Mouse (Mus musculus) thymus, postnatal 25 days (tissue): ENCODE measurements at regions not wholly inside any gene's neighbourhood (a gene's known extent, or its start where the extent isn't known, plus 50 kb on each side); places are given as distances from the start of the nearest gene placed in this dataset.

Experiments
- DNase-seq: peaks from one replicate; pipeline ENCODE4 v3.0.0; 2022

DNA sequence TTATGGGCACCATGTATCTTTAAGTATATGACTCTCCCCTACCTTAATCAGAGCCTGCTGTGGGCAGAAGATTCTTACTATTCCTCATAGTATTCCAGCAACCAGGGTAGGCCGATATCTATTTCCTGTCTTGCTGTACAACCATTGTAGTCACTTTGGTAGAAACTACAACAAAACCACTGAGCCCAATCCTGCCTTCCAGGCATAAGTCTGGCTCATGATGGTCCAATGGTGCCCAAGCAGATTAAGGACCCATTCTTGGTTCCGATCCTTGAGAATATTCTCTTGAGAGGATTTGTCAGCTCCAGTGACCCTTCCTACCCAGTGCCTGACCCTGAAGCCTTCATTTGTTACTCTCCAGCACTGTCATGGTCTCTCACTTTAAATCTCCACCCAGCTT, 102.9 kb upstream of the Mylip start:
- no peak for DNase-seq

DNA sequence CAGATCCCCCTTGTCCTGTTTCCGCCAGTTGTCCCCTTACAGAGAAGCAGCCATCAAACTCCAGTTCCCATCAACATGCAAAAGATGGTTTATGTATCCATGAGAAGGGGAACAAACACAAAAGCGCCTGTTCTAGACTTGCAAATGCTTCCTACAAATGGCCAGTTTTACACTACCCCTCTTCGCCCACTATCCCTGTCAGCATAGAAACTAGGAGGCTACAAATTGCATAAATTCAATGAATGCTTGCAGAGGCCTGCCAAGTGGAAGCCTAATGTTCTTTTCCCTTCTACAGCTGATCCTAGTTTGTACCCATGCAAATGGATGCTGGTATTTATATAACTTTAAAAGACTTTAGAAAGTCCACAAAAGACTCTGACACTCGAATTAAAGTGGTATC, 102.3 kb upstream of the Mylip start:
- DNase-seq = no peak

DNA sequence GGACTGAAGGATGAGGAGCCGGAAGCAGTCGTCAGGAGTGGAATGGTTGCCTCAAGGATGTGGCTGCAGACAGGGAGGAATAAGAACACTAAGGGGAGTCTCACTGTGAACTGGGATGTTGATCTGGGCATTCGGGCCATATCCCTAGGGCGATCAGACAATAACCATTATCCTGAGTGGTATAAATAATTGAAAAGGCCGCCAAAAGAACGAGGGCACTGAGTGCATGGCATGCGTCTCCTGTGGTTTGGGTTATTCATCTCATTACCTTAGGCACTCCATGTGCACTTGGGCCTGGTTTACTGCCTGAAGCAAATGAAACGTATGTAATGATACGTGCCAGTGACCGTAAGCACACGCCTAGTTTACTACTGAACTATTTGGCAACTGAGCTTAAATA, 99.6 kb upstream of the Mylip start:
- DNase-seq = no peak

DNA sequence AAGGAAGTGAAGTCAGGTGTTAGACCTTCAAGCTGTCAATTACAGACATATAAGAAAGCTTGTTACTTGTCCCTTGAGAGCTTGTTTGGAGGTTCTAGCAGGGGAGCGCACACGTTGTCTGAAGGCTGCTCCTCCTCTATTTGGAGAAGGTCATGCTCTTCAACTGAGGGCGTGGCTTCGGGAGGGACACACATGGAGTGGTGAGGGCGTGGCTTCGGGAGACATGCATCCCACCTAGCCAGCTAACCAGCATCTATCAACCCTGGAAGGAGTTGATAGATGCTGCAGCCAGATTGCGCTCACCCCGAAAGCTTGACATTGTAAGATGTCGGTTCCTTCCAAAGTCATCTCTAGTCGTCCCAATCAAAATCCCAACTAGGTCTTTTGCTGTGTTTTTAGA, 94.9 kb upstream of the Mylip start:
- DNase-seq = no peak

DNA sequence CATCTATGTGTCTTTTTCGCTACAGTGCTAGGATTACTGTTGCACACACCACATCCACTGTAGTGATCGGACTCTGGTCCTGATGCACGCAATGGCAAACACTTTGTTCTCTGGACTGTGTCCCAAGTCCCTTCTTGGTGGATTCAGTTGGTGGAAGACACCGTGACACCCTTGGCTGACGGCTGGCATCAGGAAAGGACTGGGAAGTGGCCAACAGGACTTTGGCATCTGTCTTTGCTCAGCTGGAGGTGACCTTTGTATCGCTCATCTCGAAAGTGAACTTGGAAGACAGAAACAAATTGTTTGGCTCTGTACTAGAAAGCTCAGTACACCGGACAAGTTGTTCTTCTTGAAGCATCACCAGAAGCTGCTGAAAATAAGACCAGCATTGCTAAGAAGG, 88.9 kb upstream of the Mylip start:
- DNase-seq = no peak

DNA sequence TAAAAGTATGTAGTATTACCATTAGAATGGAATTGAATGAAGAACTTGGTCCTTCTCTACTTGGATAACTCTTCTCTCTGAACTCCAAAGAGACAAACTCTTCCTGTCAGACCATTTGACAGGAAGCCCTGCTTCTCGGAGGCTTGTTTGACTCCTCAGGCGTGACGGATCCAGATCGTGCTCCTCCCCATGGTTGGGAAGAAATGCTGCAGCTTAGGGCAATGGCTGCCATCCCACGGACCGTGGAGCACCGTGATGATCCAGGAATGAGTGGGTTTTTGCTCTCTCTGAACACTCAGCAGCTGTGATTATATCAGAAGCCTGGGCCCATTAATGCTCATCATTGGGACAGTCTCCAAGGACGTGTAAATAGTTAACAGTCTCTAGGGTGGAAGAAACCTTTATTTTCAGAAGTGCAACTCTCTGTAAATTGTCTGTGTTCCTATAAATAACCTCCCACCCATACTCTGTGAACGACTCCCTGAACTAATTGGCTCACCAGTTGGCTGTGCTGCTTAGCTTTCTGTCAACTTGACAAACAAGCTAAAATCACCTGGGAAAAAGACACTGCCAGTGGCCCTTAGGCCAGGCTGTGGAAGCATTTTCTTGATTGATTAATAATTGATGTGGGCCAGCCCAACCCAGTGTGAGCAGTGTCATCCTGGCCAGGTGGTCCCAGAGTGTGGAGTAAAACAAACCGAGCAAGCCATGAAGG, 88.2 kb upstream of the Mylip start:
- DNase-seq = no peak

DNA sequence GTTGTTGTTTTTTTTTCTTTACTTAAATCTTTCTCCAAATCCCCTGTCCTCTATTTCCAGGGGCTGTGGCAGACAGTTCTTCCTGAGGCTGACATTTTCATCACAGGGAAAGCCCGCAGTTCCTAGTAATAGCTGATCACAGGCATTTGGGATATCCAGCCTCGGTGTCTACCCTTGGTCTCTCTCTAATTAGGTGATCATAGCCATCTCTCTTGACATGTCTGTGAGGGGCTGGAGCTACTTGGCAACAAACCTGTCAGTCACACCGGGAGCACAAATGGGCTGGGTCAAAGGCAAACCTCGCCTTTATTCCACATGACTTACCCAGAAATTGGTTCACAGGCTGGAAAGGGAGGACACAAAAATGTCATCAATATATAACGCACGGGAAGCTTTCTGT, 86.7 kb upstream of the Mylip start:
- DNase-seq = no peak

DNA sequence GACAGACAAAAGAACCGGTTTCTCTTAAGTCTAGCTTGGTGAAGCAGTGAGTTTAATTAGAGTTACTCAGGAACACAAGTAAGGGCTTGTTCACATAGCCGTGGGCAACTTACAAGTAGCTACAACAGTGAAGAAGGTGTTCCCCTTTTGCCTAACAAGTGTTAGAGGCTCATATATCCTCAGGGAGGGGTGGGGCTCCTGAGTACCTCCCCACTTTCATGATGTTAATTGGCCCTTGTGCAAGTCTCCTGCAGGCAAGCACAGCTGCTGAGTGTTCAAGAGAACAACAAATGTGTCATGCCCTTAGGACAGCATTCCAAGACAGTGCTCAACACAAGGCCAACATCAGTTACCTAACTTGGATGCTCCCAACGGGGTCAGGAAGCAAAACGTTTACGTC, 83.4 kb upstream of the Mylip start:
- DNase-seq = no peak

DNA sequence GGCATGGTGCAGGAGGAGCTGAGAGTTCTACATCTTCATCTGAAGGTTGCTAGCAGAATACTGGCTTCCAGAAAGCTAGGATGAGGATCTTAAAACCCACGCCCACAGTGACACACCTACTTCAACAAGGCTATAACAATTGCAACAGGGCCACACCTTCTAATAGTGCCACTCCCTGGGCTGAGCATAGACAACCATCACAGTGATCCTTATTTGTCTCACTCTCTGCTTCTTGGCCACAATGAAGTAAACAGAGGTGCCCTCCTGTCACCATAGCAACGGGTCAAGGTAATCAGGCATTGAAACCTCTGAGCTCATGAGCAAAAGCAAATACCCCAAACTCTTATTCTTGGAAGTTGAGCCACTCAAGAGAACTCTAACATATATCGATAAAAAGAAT, 82.3 kb upstream of the Mylip start:
- no peak for DNase-seq

DNA sequence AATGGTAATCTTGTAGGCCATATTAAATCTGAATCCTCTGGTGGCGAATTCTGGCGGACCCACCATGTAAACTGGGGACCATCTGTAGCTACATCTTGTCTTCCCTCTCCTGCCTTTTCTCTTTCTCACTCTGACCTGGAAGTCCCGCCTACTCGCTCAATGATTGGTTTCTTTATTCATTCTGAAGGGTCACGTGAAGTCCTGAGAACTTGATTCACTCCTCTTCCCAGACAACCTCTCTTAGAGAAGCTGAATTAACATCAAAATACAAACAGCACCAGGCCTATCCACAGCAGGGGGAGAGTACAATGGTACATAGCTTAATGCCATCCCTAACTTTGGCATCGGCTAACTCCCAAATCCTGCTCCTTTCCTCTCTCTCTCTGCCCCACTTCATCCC, 69.9 kb upstream of the Mylip start:
- DNase-seq = no peak

DNA sequence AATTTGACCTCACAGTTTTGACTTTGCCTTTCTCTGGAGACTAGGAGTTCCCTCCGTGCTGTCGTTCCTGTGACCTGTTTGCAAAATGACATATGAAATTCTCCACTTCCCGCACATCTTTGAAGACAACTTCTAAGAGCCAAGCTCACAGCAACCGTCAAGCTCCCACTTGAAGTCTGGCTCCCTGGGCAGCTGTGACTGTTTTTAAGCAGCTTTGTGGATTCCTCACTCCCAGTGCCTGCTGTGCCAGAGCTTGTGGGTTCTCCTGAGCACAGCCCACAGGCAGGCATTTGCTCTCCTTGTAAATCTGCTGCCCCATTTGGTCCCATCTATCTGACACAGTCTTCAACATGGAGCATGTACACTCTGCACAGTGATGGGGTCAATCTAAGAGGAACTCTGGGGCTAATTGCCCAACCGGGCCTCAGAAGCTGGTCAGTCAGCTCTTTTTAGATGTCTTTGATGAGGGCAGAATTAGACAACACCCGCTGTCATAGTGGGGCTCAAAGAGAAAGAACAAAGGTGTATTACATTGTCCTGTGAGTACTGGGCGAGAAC, 63.7 kb upstream of the Mylip start:
- no peak for DNase-seq

DNA sequence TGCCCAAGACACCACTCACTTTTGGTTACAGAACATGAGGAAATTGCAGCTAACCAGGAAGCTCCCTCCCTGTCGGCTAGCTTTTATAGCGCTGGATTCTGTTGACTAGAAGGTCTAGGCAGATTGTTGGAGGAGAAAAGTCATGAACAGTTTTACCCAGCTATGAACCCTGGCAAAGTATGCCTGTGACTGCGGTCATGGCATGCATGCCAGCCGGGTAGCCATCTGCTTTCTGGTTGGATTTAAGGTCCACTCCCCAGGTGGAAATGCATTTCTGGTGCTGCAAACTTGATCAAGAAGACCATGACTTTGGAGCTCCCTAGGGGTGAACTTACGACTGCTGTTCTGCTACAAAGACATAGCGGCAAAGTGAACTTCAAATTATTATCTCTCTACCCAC, 62.8 kb upstream of the Mylip start:
- no peak for DNase-seq

DNA sequence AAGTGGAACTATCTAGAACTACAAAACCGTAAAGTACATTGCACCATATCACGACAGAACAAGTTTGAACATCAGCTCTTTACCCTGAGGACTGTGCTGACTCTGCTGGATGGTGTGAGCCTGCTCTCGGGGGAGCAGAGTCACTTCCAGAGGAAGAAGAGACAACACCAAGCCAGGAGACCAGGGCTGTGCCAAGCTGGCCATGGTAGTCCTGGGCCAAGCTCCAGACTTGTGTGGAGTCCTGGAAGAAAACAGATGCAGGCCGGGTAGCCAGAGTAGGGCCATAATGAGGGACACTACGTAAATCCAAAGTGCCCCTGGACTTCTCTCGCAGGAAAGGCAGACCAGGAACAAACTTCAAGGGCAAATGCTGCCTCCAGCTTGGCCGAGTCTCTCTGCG, 59.0 kb upstream of the Mylip start:
- DNase-seq = no peak

DNA sequence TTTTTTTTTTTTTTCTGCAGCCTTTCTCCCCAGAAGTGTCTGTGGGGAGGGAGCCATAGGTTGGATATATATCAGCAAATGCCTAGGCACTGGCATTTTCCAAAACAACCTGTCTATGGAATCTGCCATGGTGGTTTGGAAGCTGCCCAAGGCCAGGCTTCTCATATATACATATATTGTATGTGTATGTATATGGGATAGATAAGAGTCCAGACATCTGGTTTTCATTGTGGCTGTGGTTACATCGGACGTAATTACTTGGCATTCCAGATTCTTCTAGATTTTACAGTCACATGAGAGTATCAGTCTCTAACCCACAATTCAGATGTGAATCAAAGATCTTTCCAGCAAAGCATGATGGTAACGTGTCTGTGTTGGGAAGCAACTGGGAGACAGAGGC, 57.5 kb upstream of the Mylip start:
- no peak for DNase-seq

DNA sequence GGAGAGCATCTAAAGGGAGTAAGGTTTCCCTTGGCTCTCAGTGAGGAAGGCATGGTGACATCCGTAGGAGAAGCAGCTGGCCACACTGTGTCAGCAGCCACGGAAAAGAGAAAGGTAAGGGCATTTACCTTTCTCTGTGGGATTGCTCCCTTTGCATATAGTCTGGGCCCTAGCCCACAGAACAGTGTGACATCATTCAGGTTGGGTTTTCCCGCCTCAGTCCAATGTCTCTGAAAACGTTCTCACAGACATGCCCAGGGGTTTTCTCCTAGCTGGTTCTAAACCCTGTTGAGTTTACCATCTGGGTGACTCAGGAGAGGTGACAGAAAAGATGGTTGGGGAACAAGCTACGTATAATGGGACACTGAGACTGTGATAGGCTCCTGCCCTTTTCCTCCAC, 55.9 kb upstream of the Mylip start:
- DNase-seq = no peak
